Mouse (Mus musculus): ENCODE data around the gene Tyrp1. TPM values are rescaled to one million over a fixed set of nuclear protein-coding genes. Genes with fewer than 3 reads are reported as not detected.

The Tyrp1 gene
- total RNA-seq, 1 experiment from 2014 or later = not detected

GRCm38 (mm10) chr4:80895278-80895894, 61.5 kb downstream of the Tyrp1 start:
- no peak for DNase-seq

Other genes starting within 250 kb of the Tyrp1 start
- gene Lurap1l, start 76.5 kb downstream of the Tyrp1 start, total RNA-seq (2021) = 7.0 and 7.8 TPM in 2 replicates